Mouse (Mus musculus) lung, postnatal 0 days (tissue): ENCODE measurements around the gene Cables2.

Experiments used
- CTCF ChIP-seq: IDR thresholded peaks from 2 replicates; pipeline ENCODE4 v1.5.1; 2016; ENCODE audit warnings: antibody characterized with exemption, mild to moderate bottlenecking
- EP300 ChIP-seq: IDR thresholded peaks from 2 replicates; pipeline ENCODE4 v1.6.1; 2016; ENCODE audit warnings: antibody characterized with exemption, mild to moderate bottlenecking, control low read depth

GRCm38 (mm10) chr2:180221051-180221450 is 52.2 kb downstream of the Cables2 start:
- TF ChIP-seq CTCF (no peak), EP300 (no peak)
